Mouse (Mus musculus): ENCODE results near the gene Cpne7. TPM values are rescaled to one million over a fixed set of nuclear protein-coding genes. Genes with fewer than 3 reads are reported as not detected.
A peak's percentile ranks its signal among the peaks of the same experiment; 100 is the strongest.

The Cpne7 gene
- polyA plus RNA-seq, 1 experiment from 2014 or later = 0.12 TPM

GRCm38 (mm10) chr8:123150737-123151171, 33.6 kb downstream of the Cpne7 start:
- 75% methylated on average over 9 of the region's 9 CpGs for WGBS
- Histone ChIP-seq H3K36me3 (no peaks in the 10 kb centered on the region), H3K4me3 (no peak overlapping the region), H3K27ac (no peak overlapping the region), H3K9me3 (no peaks in the 10 kb centered on the region), H3K27me3 (ENCODE audit: insufficient read depth, poor library complexity, severe bottlenecking) (no peaks in the 10 kb centered on the region), H3K4me1 (replicated peaks) (no peaks in the 10 kb centered on the region; the same call in 1 of the 2 replicates)
- no peak for DNase-seq (ENCODE audit: low spot score)

GRCm38 (mm10) chr8:123155177-123155576, 38.0 kb downstream of the Cpne7 start:
- WGBS = 82% methylated on average over 5 of the region's 5 CpGs
- peaks cover 20% of the 10 kb centered on the region for H3K4me1 ChIP-seq (replicated peaks)
- no peaks in the 10 kb centered on the region for H3K36me3 ChIP-seq
- no peaks in the 10 kb centered on the region for H3K9me3 ChIP-seq
- H3K27me3 ChIP-seq (ENCODE audit: insufficient read depth, poor library complexity, severe bottlenecking) = no peaks in the 10 kb centered on the region
- no peak overlapping the region for H3K27ac ChIP-seq
- DNase-seq (ENCODE audit: low spot score) = no peak
- H3K4me3 ChIP-seq = no peak overlapping the region

- WGBS = 77% methylated on average over 9 of the region's 9 CpGs
- H3K4me1 ChIP-seq (replicated peaks) = peaks cover 20% of the 10 kb centered on the region
- no peak overlapping the region for H3K4me3 ChIP-seq
- H3K27ac ChIP-seq = 0 out of 2 replicates have a peak overlapping the region, but pooled peaks have one; percentile 2
- H3K9me3 ChIP-seq = no peaks in the 10 kb centered on the region
- H3K36me3 ChIP-seq = no peaks in the 10 kb centered on the region
- H3K27me3 ChIP-seq (ENCODE audit: insufficient read depth, poor library complexity, severe bottlenecking) = no peaks in the 10 kb centered on the region
- DNase-seq (ENCODE audit: low spot score) = no peak
Observed at GRCm38 (mm10) chr8:123156070-123156773, 39.0 kb downstream of the Cpne7 start.

- WGBS = 32% methylated on average over 13 of the region's 13 CpGs
- H3K36me3 ChIP-seq = no peaks in the 10 kb centered on the region
- H3K9me3 ChIP-seq = no peaks in the 10 kb centered on the region
- peak within 1 kb of the TSS; percentile 50; the same call in 1 of the 2 replicates for H3K27ac ChIP-seq
- peaks cover 20% of the 10 kb centered on the region for H3K4me1 ChIP-seq (replicated peaks)
- peak; percentile 14 for DNase-seq (ENCODE audit: low spot score)
- no peaks in the 10 kb centered on the region for H3K27me3 ChIP-seq (ENCODE audit: insufficient read depth, poor library complexity, severe bottlenecking)
- H3K4me3 ChIP-seq = peak within 1 kb of the TSS; percentile 31
Observed at GRCm38 (mm10) chr8:123157888-123158465, 40.8 kb downstream of the Cpne7 start, which contains the start of gene Sult5a1. Sult5a1 (minus strand) TSS chr8:123158315.

GRCm38 (mm10) chr8:123181391-123181790, 64.2 kb downstream of the Cpne7 start:
- Histone ChIP-seq H3K36me3 (no peaks in the 10 kb centered on the region), H3K27ac (no peak overlapping the region; the same call in 1 of the 2 replicates), H3K4me1 (replicated peaks) (peaks cover 24% of the 10 kb centered on the region), H3K4me3 (no peak overlapping the region), H3K27me3 (ENCODE audit: insufficient read depth, poor library complexity, severe bottlenecking) (no peaks in the 10 kb centered on the region; the same call in 1 of the 2 replicates), H3K9me3 (peaks cover 27% of the 10 kb centered on the region)
- 56% methylated on average over 3 of the region's 3 CpGs for WGBS
- peak; percentile 59 for DNase-seq (ENCODE audit: low spot score)

Other genes starting within 250 kb of the Cpne7 start
- gene Ankrd11, start 75.1 kb upstream of the Cpne7 start, polyA plus RNA-seq (2016; fragmentation: Nextera tagmentation; extraction: Ambion mirVana) = 31.4 and 34.3 TPM in 2 replicates
- gene Spg7, start 54.4 kb upstream of the Cpne7 start, polyA plus RNA-seq (2016; fragmentation: Nextera tagmentation; extraction: Ambion mirVana) = 56.6 and 58.2 TPM in 2 replicates
- 1,248 and 1,330 TPM in 2 replicates for gene Rpl13, start 15.0 kb upstream of the Cpne7 start, polyA plus RNA-seq (2016; fragmentation: Nextera tagmentation; extraction: Ambion mirVana)
- gene Sult5a1, start 40.9 kb downstream of the Cpne7 start, polyA plus RNA-seq (2016; fragmentation: Nextera tagmentation; extraction: Ambion mirVana) = 4.3 and 5.8 TPM in 2 replicates
- gene Dpep1, start 68.9 kb downstream of the Cpne7 start, polyA plus RNA-seq (2016; fragmentation: Nextera tagmentation; extraction: Ambion mirVana) = 3.2 and 4.9 TPM in 2 replicates
- 142 and 158 TPM in 2 replicates for gene Chmp1a, start 95.4 kb downstream of the Cpne7 start, polyA plus RNA-seq (2016; fragmentation: Nextera tagmentation; extraction: Ambion mirVana)
- gene Spata33, start 95.5 kb downstream of the Cpne7 start, polyA plus RNA-seq (2016; fragmentation: Nextera tagmentation; extraction: Ambion mirVana) = 5.3 and 5.7 TPM in 2 replicates
- gene Cdk10, start 107.5 kb downstream of the Cpne7 start, polyA plus RNA-seq (2016; fragmentation: Nextera tagmentation; extraction: Ambion mirVana) = 36.7 and 37.2 TPM in 2 replicates
- 2.3 and 3.3 TPM in 2 replicates for gene Spata2l, start 118.9 kb downstream of the Cpne7 start, polyA plus RNA-seq (2016; fragmentation: Nextera tagmentation; extraction: Ambion mirVana)
- gene Zfp276, start 136.8 kb downstream of the Cpne7 start, polyA plus RNA-seq (2016; fragmentation: Nextera tagmentation; extraction: Ambion mirVana) = 30.6 and 36.0 TPM in 2 replicates
- gene Vps9d1, start 137.0 kb downstream of the Cpne7 start, polyA plus RNA-seq (2016; fragmentation: Nextera tagmentation; extraction: Ambion mirVana) = 26.8 and 31.7 TPM in 2 replicates
- gene Fanca, start 201.2 kb downstream of the Cpne7 start, polyA plus RNA-seq (2016; fragmentation: Nextera tagmentation; extraction: Ambion mirVana) = 35.3 and 40.9 TPM in 2 replicates
- gene Spire2, start 215.3 kb downstream of the Cpne7 start, polyA plus RNA-seq (2016; fragmentation: Nextera tagmentation; extraction: Ambion mirVana) = 10.8 and 19.5 TPM in 2 replicates